ENCODE assay signal across 9 mouse cellular contexts in the genomic region with DNA sequence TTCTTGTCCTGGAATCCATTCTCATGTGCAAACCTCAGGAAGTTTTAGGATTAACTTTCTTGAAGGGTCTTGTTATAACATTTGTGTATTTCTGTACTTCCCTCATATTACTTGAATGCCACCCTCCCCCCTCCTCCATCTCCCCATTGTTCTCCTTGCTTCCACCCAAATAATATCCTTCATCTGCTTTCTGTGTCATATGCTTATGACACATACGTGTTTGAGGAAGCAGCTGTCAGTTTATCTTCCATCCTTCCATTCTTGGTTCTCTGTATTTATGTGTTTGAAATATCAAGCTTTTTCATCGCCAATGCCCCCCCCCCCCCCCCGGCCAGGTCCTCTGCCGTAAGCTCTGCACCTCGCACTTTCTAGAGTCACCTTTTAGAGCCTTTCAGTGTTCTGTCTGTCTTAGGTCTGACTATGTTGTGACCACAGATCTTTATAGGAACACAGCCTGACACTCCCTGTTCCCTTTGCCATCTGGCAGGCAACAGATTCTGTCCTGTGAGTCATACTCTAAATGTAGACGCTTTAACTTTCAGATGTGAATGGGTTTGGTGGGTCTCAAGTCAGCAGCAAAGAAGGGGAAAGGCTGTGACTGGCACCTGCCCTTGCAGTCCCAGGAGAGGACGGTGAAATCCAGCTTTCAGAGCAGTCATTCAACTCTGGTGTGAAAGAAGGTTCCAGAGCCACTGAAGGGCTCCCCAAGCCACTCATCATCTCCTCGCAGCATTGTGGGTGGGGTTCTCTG. TPM values are rescaled to one million over a fixed set of nuclear protein-coding genes. Genes with fewer than 3 reads are reported as not detected.
A peak's percentile ranks its signal among the peaks of the same experiment; 100 is the strongest.
DNase-seq lines count a peak whose midpoint lies in the region; ATAC-seq and TF ChIP-seq lines count a peak whose summit lies in the region.
"Had no signal": no experiment of that assay in that cellular context is flagged by ENCODE, and none has a peak within 500 bp of the region (broad histone marks: within the 10 kb centered on the region; RNA-seq: fewer than 3 reads in every experiment).

No protein-coding gene starts in this region.

- no peaks in the 10 kb centered on the region for H3K36me3 ChIP-seq in hindbrain, embryonic 12.5 days
- H3K36me3 ChIP-seq in hindbrain, embryonic 10.5 days: no peaks in the 10 kb centered on the region
- H3K36me3 ChIP-seq: embryonic facial prominence, embryonic 12.5 days had no signal

- H3K4me2 ChIP-seq in hindbrain, embryonic 12.5 days (replicated peaks): no peak overlapping the region
- H3K4me2 ChIP-seq: embryonic facial prominence, embryonic 12.5 days had no signal

- H3K9ac ChIP-seq in hindbrain, embryonic 12.5 days: no peak overlapping the region
- H3K9ac ChIP-seq: embryonic facial prominence, embryonic 12.5 days had no signal

- 91% methylated on average over 8 of the region's 8 CpGs for WGBS in hindbrain, embryonic 12.5 days
- 91% methylated on average over 8 of the region's 8 CpGs for WGBS in hindbrain, embryonic 10.5 days

- ATAC-seq in hindbrain, embryonic 12.5 days (ENCODE audit: low FRiP score): no peak

- TF ChIP-seq CTCF in layer of hippocampus, adult 2 months (conservative IDR thresholded peaks at IDR 0.05): no peak

- intact Hi-C loops in gastrocnemius, postnatal 36 days (cut with DNase I): no loop called here

- no peaks in the 10 kb centered on the region for H3K4me1 ChIP-seq in hindbrain, embryonic 12.5 days
- H3K4me1 ChIP-seq in hindbrain, embryonic 10.5 days (replicated peaks): no peaks in the 10 kb centered on the region
- H3K4me1 ChIP-seq: embryonic facial prominence, embryonic 12.5 days had no signal

- DNase-seq in lung, postnatal 36 days: peak; percentile 24
- DNase-seq in lung, postnatal 4 days: no peak
- peak; percentile 12 to 24 for DNase-seq in gastrocnemius, postnatal 36 days
- DNase-seq in layer of hippocampus, adult 2 months (ENCODE audit: low spot score in 2 of 2): peak; percentile 68 to 73
- peak; percentile 70 for DNase-seq in skeletal muscle tissue, adult 2 months (ENCODE audit: low read depth, low spot score)
- DNase-seq in kidney, adult 9 months: no peak
- DNase-seq in hindbrain, embryonic 10.5 days (ENCODE audit: low spot score): no peak

- H3K9me3 ChIP-seq in hindbrain, embryonic 12.5 days (replicated peaks): no peaks in the 10 kb centered on the region
- H3K9me3 ChIP-seq in hindbrain, embryonic 10.5 days: no peaks in the 10 kb centered on the region
- H3K9me3 ChIP-seq: embryonic facial prominence, embryonic 12.5 days had no signal

- H3K4me3 ChIP-seq in layer of hippocampus, adult 2 months: no peak overlapping the region
- no peak overlapping the region for H3K4me3 ChIP-seq in hindbrain, embryonic 12.5 days
- H3K4me3 ChIP-seq in hindbrain, embryonic 10.5 days: no peak overlapping the region
- H3K4me3 ChIP-seq: embryonic facial prominence, embryonic 12.5 days had no signal

- peak overlapping the region; percentile 79 for H3K27ac ChIP-seq in layer of hippocampus, adult 2 months
- H3K27ac ChIP-seq in hindbrain, embryonic 12.5 days: no peak overlapping the region
- no peak overlapping the region for H3K27ac ChIP-seq in hindbrain, embryonic 10.5 days
- H3K27ac ChIP-seq: embryonic facial prominence, embryonic 12.5 days had no signal

- no peaks in the 10 kb centered on the region for H3K27me3 ChIP-seq in hindbrain, embryonic 12.5 days
- H3K27me3 ChIP-seq in hindbrain, embryonic 10.5 days (ENCODE audit: insufficient read depth, poor library complexity, severe bottlenecking): no peaks in the 10 kb centered on the region
- H3K27me3 ChIP-seq: embryonic facial prominence, embryonic 12.5 days had no signal

RNA-seq across cellular contexts. Expression of a gene that starts 48.7 kb away (rescaled TPM):
- 10 to 100 TPM; 12.8 to 14.6 TPM for total RNA-seq in gastrocnemius, postnatal 36 days (2021)
- total RNA-seq in layer of hippocampus, adult 2 months (2021): 1 to 10 TPM; 7.2 to 7.9 TPM
- 1.6 and 2.0 TPM in 2 replicates for polyA plus RNA-seq in hindbrain, embryonic 12.5 days (2016; fragmentation: Nextera tagmentation; extraction: Ambion mirVana)
- 1.4 and 1.8 TPM in 2 replicates for polyA plus RNA-seq in hindbrain, embryonic 10.5 days (2016; fragmentation: Nextera tagmentation; extraction: Ambion mirVana)

Comparison
In these comparisons a context has a peak if more than half of its experiments do, and no peak if none do; other contexts are left out.
1. DNase-seq: peak in lung, postnatal 36 days (single experiment), gastrocnemius, postnatal 36 days (2 of 2), layer of hippocampus, adult 2 months (2 of 2) and skeletal muscle tissue, adult 2 months (single experiment); none in lung, postnatal 4 days (0 of 2), kidney, adult 9 months (single experiment) and hindbrain, embryonic 10.5 days (single experiment).